Comparison of ENCODE assay signal across 8 mouse cellular contexts in genomic region chr4:135876583-135877020, GRCm38 (mm10). TPM values are rescaled to one million over a fixed set of nuclear protein-coding genes. Genes with fewer than 3 reads are reported as not detected.
DNase-seq lines count a peak whose midpoint lies in the region; ATAC-seq and TF ChIP-seq lines count a peak whose summit lies in the region.

No protein-coding gene starts in this region.

- peaks cover 34% of the 10 kb centered on the region for H3K4me1 ChIP-seq in hindbrain, embryonic 16.5 days (ENCODE audit: control insufficient read depth, insufficient read depth, low read depth, low read length)

- peak overlapping the region; percentile 9; the same call in 1 of the 2 replicates for H3K4me3 ChIP-seq in hindbrain, embryonic 16.5 days (ENCODE audit: low read length)
- peak overlapping the region; percentile 25 for H3K4me3 ChIP-seq in left cerebral cortex, adult 2 months

- peaks cover under 1% of the 10 kb centered on the region for H3K36me3 ChIP-seq in hindbrain, embryonic 16.5 days (ENCODE audit: control insufficient read depth, insufficient read depth, low read length)

- H3K9ac ChIP-seq in hindbrain, embryonic 16.5 days (ENCODE audit: low read depth, low read length): peak overlapping the region; percentile 53

- 0 out of 2 replicates have a peak overlapping the region, but pooled peaks have one; percentile 63 for H3K27ac ChIP-seq in hindbrain, embryonic 16.5 days (ENCODE audit: low read depth, low read length)
- H3K27ac ChIP-seq in left cerebral cortex, adult 2 months: peak overlapping the region; percentile 74

- H3K9me3 ChIP-seq in hindbrain, embryonic 16.5 days (ENCODE audit: control insufficient read depth, low read length): no peaks in the 10 kb centered on the region

- intact Hi-C loops in left cerebral cortex, adult 2 months (cut with DNase I): loop anchor here (1.0 to 2.0 kb wide), 3 partner anchors 46 to 75 kb away; no protein-coding TSS in a partner anchor

- ATAC-seq in common myeloid progenitor, adult 5-6 weeks (replicated peaks; ENCODE audit: low read depth, poor library complexity, severe bottlenecking): peak; percentile 61
- no peak for ATAC-seq in hindbrain, embryonic 16.5 days
- ATAC-seq in megakaryocyte, adult 5-6 weeks (ENCODE audit: poor library complexity, severe bottlenecking): peak; percentile 66

- no peaks in the 10 kb centered on the region for H3K27me3 ChIP-seq in hindbrain, embryonic 16.5 days (replicated peaks; ENCODE audit: control insufficient read depth, insufficient read depth, low read length)

- DNase-seq in R1 (ENCODE audit: low read depth, low spot score): peak; percentile 76
- DNase-seq in gastrocnemius, adult 18-20 months (ENCODE audit: low spot score): peak; percentile 63
- DNase-seq in left cerebral cortex, adult 2 months (ENCODE audit: extremely low spot score in 1 of 2, low spot score in 2 of 2): peak; percentile 68 to 72
- peak; percentile 57 for DNase-seq in right cerebral cortex, postnatal 14 days
- peak; percentile 67 for DNase-seq in yolk sac, embryonic 10.5 days (ENCODE audit: low spot score)

- peak overlapping the region; percentile 55 for H3K4me2 ChIP-seq in hindbrain, embryonic 16.5 days (ENCODE audit: low read length)

- TF ChIP-seq CTCF in left cerebral cortex, adult 2 months (IDR thresholded peaks at IDR 0.05): no peak

- under 1% methylated on average over 16 of the region's 16 CpGs for WGBS in hindbrain, embryonic 16.5 days

RNA-seq across cellular contexts. Expression of gene Pnrc2, which starts 3.0 kb away (rescaled TPM):
- 146 and 189 TPM in 2 replicates for total RNA-seq in common myeloid progenitor, adult 5-6 weeks (2017)
- total RNA-seq in gastrocnemius, adult 18-20 months (2021): 10 to 100 TPM; 39.8 to 42.2 TPM
- 98.2 and 103 TPM in 2 replicates for polyA plus RNA-seq in hindbrain, embryonic 16.5 days (2015; fragmentation: Nextera tagmentation; extraction: Ambion mirVana)
- total RNA-seq in left cerebral cortex, adult 2 months (2021): 10 to 100 TPM; 41.1 to 41.7 TPM
- 248 and 273 TPM in 2 replicates for total RNA-seq in megakaryocyte, adult 5-6 weeks (2015)
- 249 and 251 TPM in 2 replicates for total RNA-seq in megakaryocyte, adult 5-6 weeks (2017)

RNA-seq across cellular contexts. Expression of gene Cnr2, which starts 18.6 kb away (rescaled TPM):
- 9.4 and 10.9 TPM in 2 replicates for total RNA-seq in common myeloid progenitor, adult 5-6 weeks (2017)
- under 1 TPM in 1 of 2 experiments, not detected in 1; 0.12 TPM for total RNA-seq in gastrocnemius, adult 18-20 months (2021)
- polyA plus RNA-seq in hindbrain, embryonic 16.5 days (2015; fragmentation: Nextera tagmentation; extraction: Ambion mirVana): 0.09 and 0.10 TPM in 2 replicates
- total RNA-seq in left cerebral cortex, adult 2 months (2021): under 1 TPM in 1 of 2 experiments, not detected in 1; 0.11 TPM
- total RNA-seq in megakaryocyte, adult 5-6 weeks (2015): 15.2 and 16.9 TPM in 2 replicates
- total RNA-seq in megakaryocyte, adult 5-6 weeks (2017): 18.8 and 20.7 TPM in 2 replicates

RNA-seq across cellular contexts. Expression of gene Srsf10, which starts 21.1 kb away (rescaled TPM):
- total RNA-seq in common myeloid progenitor, adult 5-6 weeks (2017): 292 and 303 TPM in 2 replicates
- total RNA-seq in gastrocnemius, adult 18-20 months (2021): 10 to 100 TPM; 25.6 to 27.0 TPM
- 144 and 166 TPM in 2 replicates for polyA plus RNA-seq in hindbrain, embryonic 16.5 days (2015; fragmentation: Nextera tagmentation; extraction: Ambion mirVana)
- 10 to 100 TPM; 70.8 to 82.2 TPM for total RNA-seq in left cerebral cortex, adult 2 months (2021)
- total RNA-seq in megakaryocyte, adult 5-6 weeks (2015): 104 and 125 TPM in 2 replicates
- total RNA-seq in megakaryocyte, adult 5-6 weeks (2017): 130 and 147 TPM in 2 replicates

RNA-seq across cellular contexts. Expression of gene Fuca1, which starts 43.9 kb away (rescaled TPM):
- 70.8 and 71.5 TPM in 2 replicates for total RNA-seq in common myeloid progenitor, adult 5-6 weeks (2017)
- total RNA-seq in gastrocnemius, adult 18-20 months (2021): 10 to 100 TPM; 22.5 to 23.3 TPM
- 74.1 and 78.4 TPM in 2 replicates for polyA plus RNA-seq in hindbrain, embryonic 16.5 days (2015; fragmentation: Nextera tagmentation; extraction: Ambion mirVana)
- 10 to 100 TPM; 34.9 to 37.9 TPM for total RNA-seq in left cerebral cortex, adult 2 months (2021)
- total RNA-seq in megakaryocyte, adult 5-6 weeks (2015): 72.1 and 86.7 TPM in 2 replicates
- total RNA-seq in megakaryocyte, adult 5-6 weeks (2017): 143 and 189 TPM in 2 replicates
